ENCODE assay signal across 8 mouse cellular contexts in the genomic region with DNA sequence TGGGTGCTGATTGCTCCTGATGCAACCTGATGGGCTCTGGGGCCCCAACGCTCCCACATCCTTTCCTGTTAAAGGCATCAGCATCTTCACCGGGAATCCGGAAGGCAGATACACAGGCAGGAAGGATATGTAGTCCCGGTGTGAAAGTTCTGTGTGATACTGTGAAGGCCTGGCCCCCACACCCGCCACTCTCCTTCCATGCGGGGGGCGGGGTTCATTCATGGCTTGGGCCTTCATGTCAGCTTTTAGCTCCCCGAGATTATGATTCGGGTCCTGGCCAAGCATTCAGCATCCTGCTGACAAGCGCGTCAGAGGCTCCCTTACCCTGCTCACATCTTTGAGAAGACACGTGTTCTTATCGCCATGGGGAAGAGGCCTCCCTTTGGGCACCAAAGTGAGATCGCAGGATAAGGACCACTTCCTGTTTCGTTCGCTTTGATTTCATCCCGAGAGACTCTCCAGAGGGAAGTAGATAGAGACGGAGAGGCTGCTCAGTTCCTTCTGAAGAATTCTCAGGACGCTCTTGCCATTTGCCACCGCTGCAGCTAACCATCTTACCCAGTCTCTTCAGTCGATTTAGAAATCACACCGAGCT. TPM values are rescaled to one million over a fixed set of nuclear protein-coding genes. Genes with fewer than 3 reads are reported as not detected.
DNase-seq lines count a peak whose midpoint lies in the region.

No protein-coding gene starts in this region.

- DNase-seq in thymus, postnatal 14 days = peak; percentile 8
- no peak for DNase-seq in thymus, adult 18-20 months
- DNase-seq in heart, postnatal 10 days = peak; percentile 31 to 37
- DNase-seq in liver = peak; percentile 3
- DNase-seq in layer of hippocampus, adult 8-10 months (ENCODE audit: low spot score in 2 of 2) = no peak
- no peak for DNase-seq in left cerebral cortex, adult 18-20 months (ENCODE audit: low spot score in 2 of 2)
- no peak for DNase-seq in cerebellum, postnatal 36 days
- DNase-seq in left cerebral cortex, adult 8-10 months (ENCODE audit: low spot score in 2 of 2) = no peak

- intact Hi-C loops in heart, postnatal 10 days (cut with DNase I) = no loop called here

RNA-seq across cellular contexts. Expression of gene Pomp, which starts 34.8 kb away (rescaled TPM):
- total RNA-seq in heart, postnatal 10 days (2021) = 100 to 1,000 TPM; 114 to 133 TPM
- total RNA-seq in layer of hippocampus, adult 8-10 months (2022) = 100 to 1,000 TPM; 124 to 149 (median 128) TPM
- total RNA-seq in left cerebral cortex, adult 18-20 months (2021) = 100 to 1,000 TPM; 190 to 199 TPM
- total RNA-seq in left cerebral cortex, adult 8-10 months (2022) = 100 to 1,000 TPM; 141 to 181 (median 153) TPM

Comparison
In these comparisons a context has a peak if more than half of its experiments do, and no peak if none do; other contexts are left out.
1. DNase-seq: peak in thymus, postnatal 14 days (single experiment), heart, postnatal 10 days (2 of 2) and liver (single experiment); none in thymus, adult 18-20 months (0 of 2), layer of hippocampus, adult 8-10 months (0 of 2), left cerebral cortex, adult 18-20 months (0 of 2), cerebellum, postnatal 36 days (0 of 2) and left cerebral cortex, adult 8-10 months (0 of 2).